Mouse (Mus musculus) bone marrow, adult 2 months (tissue): ENCODE measurements around the gene Crebl2.

Source experiments
- CTCF ChIP-seq: fragments of 200-500 bp; IDR thresholded peaks from 2 replicates; pipeline ENCODE4 v1.5.1; 2011; ENCODE audit warnings: low read length, control low read depth; ENCODE audit not compliant: control insufficient read depth, insufficient read depth
- POLR2A ChIP-seq: fragments of 200-500 bp; IDR thresholded peaks from 2 replicates; pipeline ENCODE4 v1.6.1; 2011; ENCODE audit warnings: low read depth, mild to moderate bottlenecking, control low read depth, low read length, borderline replicate concordance; ENCODE audit not compliant: control insufficient read depth

DNA sequence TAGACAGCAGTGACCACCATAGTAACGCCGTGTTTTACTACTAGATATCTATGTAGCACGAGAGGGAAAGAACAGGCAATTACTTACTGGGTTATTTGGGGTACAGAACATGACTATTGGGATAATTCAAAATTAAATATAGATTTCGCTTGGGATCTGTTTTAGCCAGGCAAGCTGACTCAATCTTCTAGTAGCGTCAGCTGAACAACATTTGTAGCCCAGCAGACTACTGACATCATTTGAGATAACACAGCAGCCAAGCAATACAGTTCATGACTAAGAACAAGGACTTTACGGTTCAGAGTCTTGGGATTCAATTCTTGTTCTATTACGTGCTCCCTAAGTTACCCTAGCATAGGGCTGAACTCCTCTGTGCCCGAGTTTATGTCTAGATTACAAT lies 56.5 kb downstream of the Crebl2 start:
- no peak for TF ChIP-seq CTCF
- TF ChIP-seq POLR2A: no peak
